Mouse (Mus musculus) spleen, embryonic (tissue): Measurements from ENCODE around the gene Mycbpap.

Source experiments
- CTCF ChIA-PET: fragments of 350-600 bp; sonication (Branson Sonifier 250); formaldehyde crosslinking; loops from one replicate; lab custom pipeline; 2022; lab: Charles Lee

Gene Mycbpap

DNA sequence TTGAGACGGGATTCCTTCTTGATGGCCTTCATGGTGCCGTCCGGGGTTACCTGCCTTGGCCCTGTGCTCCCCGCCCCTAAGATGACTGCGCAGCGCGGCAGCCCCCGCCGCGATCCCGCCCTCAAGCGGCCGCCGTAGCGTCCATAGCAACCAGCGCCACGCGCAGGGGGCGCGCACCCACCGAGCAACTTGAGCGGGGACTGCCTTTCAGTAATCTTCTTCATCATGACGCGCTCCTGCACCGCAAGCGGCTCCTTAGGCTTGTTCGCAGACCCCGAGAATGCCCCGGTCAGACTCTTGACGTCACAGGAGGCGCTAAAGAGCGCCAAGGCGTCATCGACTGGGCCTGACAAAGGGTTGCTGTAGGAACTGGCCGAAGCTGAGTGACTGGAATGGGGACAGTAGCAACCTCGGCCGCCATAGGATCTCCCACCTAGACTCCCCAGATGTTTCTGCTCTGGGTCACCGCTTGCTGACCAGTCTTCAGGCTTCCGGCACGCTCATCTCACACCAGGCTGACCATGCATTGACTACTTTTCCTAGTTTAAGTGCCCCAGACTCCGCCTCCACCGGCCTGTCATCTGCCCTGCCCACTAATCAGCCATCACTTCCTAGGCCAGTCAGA is at the start of gene Mycbpap:
Gene Mycbpap (minus strand): TSS at position 524 of the 625 bp plus-strand sequence.
- CTCF ChIA-PET = no interaction called here

DNA sequence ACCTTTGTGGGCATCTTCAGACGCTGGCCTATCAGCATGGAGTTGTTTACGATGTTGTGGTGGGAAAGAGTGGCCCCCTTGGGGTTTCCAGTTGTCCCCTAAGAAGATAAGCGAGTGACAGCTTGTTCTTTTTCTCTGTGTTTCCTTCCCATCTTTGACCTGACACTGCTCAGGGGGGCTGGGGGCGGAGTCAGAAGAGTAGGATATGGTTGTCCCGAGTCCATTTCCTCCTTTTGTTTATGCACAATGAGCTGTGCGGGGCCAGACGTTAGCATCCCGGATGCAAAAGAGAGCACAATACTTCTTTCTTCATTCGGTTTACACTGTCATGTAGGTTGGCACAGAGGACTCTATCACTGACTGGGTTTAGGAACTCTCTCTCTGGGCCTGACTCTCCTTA is 49.1 kb upstream of the Mycbpap start:
- CTCF ChIA-PET = no interaction called here

DNA sequence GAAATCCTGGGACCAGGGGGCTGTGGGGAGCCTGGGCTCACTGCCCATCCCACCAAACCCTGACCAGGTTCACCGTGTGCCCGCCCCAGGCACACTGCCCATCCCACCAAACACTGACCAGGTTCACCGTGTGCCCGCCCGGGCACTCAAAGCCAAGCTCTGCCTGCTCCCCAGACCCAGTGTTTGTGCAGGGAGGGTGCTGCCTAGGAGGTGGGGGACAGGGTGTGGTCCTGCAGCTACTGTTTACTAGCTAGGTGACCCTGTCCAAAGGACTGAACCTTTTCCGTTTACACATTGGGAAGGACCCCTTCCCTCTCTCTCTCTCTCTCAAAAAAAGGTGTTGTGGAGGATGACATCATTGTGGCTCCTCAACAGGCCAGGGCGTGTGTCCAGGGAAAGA is 45.8 kb upstream of the Mycbpap start:
- CTCF ChIA-PET = no interaction called here

DNA sequence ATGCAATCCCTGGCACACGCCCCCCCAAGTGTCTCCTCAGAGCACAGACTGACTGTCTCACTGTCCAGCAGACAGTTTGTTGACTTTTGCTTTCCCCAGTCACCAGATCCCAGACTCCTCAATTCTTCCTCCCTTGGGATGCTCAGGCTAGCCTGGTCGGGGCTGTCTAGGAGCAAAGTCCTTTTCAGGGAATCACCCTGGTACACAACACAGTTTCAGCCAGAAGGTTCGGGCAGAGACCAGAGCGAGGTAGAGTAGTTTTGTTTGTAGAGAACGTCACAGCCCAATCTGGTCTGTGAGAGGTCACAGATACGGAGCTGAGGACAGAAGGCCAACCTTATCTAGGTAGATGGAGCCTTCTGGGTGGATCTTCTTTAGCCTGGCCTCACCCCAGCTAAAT is 45.0 kb upstream of the Mycbpap start:
- CTCF ChIA-PET = no interaction called here

DNA sequence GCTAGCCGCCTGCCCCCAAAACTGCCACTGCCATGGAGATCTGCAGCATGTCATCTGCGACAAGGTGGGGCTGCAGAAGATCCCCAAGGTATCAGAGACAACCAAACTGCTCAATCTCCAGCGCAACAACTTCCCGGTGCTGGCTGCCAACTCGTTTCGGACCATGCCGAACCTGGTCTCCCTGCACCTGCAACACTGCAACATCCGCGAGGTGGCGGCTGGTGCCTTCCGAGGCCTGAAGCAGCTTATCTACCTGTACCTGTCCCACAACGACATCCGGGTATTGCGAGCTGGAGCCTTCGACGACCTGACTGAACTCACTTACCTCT is 43.6 kb upstream of the Mycbpap start:
- CTCF ChIA-PET = interaction anchor here (0.5 kb wide), 1 partner anchor 39 kb away, joined by 3 read pairs; no protein-coding TSS in a partner anchor

DNA sequence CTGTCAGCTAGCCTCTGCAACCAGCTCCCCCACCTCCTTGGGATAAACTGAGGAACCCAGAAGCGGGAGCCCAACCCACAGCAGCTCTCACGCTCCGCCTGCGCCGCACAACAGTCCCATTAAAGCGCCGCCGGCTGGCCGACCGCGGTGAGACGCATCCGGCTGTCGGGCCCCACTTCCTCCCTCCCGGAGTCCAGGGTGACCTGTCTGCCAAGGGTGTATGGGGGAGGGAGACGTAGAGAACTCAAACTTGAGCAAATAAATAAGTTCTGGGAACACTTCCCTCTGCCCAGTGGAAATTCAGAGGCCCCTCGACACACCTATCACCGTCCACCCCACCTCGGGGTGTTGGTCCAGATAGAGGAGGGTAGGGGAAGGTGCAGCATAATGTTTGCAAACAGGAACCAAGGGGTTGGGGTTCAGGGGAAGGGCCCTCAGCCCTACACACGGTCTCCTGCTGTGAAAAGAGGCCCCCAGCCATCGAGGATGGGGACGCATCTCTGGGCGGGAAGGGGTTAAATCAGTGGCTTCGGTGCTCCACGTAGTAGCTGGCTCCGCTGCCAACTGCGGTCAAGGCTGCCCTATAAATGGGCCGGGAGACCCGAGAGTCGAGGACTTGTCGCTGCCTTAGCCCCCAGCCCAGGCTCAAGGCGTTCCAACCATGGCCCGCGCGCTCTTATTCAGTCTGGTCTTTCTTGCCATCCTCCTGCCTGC is 43.1 kb upstream of the Mycbpap start, which contains the start of gene Chad:
Gene Chad (plus strand): TSS at position 611 of the 714 bp plus-strand sequence.
- CTCF ChIA-PET = no interaction called here

DNA sequence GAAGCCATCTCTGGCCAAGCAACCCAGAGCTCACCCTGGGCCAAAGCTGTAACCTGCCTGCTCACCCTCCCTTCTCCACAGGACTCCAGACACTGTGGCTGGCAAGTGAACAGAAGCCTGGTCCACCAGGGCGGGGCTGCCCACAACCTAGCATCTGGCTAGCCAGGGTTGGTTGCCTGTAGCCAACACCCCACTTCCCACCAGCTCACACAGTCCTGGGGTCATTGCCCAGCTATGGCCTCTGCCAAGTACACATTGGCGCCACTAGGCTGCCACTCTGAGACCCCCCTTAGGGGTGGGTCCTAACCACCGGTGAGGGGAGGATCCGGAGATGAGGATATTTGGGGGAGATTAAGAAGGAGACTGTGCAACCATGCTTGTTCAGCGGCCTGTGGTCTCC is 42.3 kb upstream of the Mycbpap start:
- CTCF ChIA-PET = interaction anchor here (0.7 kb wide), 1 partner anchor 11 kb away, joined by 3 read pairs; no protein-coding TSS in a partner anchor

DNA sequence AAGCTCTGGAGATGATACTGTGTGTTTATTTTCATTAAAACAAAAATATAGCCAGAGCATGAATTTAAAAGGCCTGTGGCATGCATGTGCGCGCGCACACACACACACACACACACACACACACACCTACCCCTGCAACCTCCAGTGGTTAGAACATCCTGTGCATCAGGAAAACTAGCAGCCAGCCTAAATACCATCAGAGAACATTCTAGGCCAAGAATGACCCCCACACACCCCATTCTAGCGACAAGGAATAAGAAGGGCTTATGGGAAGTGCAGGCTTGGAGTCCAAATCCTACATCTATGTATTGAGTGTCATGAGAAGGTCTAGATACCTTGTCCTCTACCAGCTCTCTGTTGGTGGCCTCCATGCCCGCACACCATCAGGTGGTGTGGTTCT is 41.8 kb upstream of the Mycbpap start:
- CTCF ChIA-PET = interaction anchor here (0.7 kb wide), 1 partner anchor 11 kb away, joined by 3 read pairs; no protein-coding TSS in a partner anchor

DNA sequence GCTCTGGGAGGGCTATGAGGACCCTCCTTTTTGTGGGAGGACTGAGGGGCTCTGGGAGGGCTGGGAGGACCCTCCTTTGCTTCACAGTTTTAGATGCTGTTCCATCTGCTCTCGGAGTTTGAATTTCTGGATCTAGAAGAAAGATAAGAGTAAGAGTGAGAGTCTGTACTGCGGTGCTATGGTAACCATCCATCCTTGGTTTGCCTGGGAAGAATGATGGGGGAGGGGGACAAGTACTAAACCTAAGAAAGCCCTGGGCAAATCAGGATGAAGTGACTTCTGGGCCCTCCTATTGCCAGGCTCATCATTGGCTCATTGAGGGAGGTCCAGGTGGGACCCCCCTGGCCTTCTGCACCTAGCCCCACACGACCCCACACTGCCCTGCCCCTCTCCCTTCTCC is 36.7 kb upstream of the Mycbpap start:
- CTCF ChIA-PET = no interaction called here

DNA sequence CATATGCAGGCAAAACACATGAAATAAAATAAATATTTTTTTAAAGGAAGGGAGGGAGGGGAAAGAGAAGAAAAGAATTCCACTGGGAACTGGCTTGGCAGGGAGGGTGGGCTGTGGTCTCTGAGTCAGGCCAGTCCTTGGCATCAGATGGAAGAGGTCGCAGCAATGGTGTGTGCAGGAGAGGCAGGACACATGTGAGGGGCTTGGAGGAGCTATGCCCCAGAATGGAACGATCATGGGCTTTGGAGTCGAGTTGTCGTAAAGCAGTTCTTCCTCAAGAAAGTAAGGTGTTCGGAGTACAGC is 28.9 kb upstream of the Mycbpap start:
- CTCF ChIA-PET = no interaction called here

DNA sequence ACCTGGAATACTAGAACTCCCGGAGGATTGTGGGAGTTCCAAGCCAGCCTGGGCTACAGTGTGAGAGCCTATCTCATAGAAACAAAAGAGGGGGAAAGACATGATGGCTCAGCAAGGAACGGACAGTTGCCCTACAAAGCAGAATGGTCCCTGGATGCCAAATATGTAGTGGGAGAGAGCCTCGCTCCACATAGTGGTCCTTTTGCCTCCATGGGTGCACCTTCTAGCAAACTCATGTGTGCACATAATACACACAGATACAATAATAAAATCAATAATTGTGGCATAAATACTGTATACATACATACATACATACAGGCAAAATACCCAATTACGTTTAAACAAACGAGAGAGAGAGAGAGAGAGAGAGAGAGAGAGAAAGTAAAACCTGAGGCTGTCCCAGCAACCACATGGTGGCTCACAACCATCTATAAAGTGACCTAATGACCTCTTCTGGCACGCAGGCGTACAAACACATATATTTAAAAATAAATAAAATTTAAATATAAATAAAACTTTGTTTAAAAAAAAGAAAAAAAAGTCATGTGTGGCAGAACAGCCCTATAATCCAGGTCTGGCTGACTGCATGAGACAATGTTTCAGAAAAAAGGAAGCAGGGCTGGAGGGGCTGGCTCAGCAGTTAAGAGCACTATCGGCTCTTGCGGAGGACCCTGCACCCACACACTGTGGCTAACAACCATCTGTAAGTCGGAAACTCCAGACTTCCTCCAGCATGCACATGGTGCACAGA is 28.3 kb upstream of the Mycbpap start:
- CTCF ChIA-PET = no interaction called here

DNA sequence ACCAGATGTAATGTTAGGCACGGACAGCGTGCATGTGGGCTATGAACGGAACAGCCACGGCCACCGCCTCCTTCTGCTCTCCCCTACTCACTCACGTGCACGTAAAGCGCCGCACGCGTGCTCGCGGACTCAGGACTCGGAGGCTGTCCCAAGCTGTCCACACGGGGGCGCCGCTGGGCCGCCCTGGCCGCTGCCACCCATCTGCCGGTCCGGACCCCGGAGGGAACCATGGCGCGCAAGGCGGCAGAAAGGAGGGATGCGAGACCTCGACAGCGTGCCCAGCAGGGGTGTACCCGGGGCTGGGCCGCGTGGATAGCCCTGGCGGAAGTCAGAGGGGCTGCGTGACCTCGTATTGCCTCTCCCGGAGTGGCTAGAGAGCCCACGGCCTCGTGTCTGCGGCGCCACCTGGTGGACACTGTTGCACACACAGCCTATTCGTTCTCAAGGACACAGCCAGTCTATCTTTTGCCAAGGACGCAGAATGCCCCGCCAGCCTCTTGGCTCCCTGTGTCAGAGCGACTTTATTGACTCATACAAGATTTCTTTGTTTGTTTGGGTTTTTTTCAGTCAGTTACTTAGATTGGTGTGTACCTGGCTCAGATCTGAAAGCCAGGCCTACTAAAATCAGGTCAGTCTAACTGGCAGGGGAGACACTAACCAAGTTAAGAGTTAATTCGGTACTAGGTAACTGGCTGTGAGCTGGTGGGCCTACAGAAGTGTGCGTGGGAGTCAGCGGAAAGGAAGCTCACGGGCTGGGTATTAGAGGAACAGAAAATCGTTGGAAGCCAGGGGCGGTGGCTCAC is 27.5 kb upstream of the Mycbpap start, which contains the start of gene Rsad1:
Gene Rsad1 (minus strand): TSS at position 368 of the 803 bp plus-strand sequence.
- CTCF ChIA-PET = no interaction called here

DNA sequence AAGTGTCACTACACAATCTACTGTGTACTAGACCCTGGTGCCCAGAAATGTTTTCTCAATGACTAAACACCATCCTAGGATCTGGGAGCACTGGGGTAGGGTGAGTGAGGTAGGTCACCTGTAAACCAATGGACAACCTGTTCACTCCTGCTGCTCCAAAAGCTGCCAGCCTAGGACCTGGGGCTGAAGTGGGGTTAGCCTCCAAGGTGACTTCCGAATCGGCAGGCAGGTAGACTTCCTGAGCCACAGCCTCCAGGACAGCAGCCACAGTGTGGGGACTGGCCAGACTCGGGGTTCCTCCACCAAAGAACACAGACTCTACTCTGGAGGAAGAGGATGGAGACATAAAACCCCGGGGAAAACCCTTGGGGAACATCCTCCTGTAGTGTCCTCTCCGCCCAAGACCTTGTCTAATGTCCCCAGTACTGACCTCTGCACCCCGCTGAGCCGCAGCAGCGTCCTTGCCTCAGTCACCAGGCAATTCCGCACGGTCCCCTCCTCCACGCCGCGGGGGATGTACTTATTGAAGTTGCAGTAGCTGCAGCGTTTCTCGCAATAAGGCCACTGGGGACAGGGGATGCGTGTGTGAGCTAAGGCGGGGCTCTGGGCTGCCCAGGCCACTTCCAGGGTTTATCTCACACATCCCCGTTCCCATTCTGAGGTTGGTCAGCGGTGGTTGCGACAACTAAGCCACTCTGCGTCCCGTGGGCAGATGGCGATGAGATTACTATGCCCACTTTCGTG is 26.7 kb upstream of the Mycbpap start:
- CTCF ChIA-PET = no interaction called here

DNA sequence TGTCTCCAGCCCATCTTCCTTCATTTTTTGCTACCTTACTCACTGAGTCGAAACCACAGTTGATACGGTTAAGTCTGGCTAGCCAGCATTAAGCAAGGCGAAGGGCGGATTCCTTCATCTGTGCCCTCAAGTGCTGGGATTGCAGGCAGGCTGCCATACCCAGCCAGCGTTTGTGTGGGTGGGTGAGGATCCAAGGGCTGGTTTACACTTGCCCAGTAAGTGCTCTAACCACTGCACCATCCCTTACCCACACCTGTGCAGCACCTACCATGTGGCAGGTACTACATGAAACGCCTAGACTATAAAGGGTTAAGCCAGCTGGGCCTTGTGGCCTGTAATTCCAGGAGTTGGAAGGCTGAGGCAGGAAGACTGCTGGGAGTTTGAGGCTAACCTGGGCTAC is 25.7 kb upstream of the Mycbpap start:
- CTCF ChIA-PET = no interaction called here

DNA sequence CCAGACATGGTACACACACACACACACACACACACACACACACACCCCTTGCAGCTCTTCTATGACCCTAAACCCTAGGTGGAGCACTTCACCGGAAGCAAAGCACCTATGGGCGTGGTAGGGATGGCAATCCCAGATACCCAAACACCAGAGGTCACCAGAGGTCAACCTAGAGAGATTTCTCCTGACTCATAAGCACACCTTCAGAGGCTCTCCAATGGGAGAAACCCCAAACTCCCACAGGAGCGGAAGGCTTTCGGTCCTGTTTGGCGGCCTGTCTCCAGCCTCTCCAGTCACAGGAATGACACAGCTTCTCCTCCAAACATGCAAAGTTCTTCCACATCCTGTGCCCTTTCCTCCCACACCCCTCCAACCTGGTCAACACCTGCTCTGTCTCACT is 24.8 kb upstream of the Mycbpap start:
- CTCF ChIA-PET = no interaction called here

DNA sequence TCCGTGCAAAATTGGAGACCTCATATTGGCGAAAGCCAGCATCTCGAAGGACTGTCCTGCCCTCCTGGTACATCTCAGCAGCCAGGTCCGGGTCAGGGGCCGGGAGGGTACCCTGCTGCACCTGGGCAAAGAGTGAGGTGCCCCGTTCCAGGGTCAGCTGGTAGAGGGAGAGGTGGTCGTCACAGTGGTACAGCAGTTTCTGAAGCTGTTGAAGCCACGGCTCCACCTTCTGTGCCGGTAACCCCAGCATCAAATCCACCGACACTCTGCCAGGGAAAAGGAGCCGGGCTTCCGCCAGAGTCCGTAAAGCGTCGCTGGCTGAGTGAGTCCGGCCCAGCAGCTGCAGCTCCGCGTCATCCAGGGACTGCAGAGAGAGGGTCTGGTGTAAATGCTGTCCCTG is 22.9 kb upstream of the Mycbpap start:
- CTCF ChIA-PET = no interaction called here

DNA sequence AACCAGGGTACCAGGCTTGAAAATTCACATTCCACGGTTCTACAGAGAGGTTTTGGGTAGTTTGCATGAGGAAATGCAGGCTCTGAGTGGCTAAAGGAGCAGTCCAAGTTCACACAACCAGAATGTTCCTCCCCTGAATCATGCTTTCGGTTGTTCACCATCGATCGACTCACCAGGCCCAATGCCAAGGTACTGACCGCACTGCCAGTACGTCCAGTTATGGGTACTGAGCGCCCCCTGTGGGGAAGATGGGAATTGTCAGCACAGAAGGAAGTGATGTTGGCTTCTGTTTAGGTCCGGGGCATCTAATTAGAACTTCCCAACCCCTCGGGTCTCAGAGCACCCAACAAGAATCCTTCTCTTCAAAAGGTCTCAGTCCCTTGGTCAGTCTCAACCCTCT is 22.4 kb upstream of the Mycbpap start:
- CTCF ChIA-PET = no interaction called here

DNA sequence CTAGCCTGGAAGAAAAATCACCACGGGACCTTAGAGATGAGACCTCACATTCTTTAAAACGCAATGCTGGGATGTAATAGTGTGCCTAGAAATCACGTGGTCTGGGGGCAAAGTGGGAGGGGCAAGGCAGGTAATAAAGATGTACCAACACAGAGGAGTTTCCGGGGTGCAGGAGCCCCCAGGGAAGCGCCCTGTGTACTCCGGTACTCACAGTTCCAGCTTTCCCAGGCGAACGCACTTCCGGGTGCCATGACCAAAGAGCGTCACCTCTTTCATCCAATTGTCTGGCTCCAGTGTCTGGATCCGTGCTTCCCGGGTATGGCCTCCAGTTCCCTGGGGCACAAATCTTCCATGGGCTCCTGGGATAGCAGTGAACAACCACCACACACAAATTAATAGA is 21.8 kb upstream of the Mycbpap start:
- CTCF ChIA-PET = no interaction called here

DNA sequence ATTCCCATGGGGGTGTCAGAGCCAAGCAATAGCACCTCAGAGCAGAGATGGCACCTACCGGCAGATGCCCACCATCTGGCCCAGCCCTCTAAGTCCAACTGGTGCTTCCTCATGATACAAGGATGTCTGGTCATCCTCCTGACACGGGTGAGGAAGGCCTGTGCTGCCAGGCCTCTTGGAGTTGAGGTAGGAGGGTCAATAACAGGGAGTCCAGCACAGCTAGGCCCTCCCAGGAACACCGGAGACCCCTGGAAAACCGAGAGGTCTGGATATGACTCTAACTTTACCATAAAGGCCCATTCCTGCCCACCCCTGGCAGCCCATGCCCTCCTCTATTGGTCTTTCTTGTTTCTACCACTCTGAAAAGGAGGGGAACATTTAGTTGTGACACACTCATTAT is 20.9 kb upstream of the Mycbpap start:
- CTCF ChIA-PET = no interaction called here

DNA sequence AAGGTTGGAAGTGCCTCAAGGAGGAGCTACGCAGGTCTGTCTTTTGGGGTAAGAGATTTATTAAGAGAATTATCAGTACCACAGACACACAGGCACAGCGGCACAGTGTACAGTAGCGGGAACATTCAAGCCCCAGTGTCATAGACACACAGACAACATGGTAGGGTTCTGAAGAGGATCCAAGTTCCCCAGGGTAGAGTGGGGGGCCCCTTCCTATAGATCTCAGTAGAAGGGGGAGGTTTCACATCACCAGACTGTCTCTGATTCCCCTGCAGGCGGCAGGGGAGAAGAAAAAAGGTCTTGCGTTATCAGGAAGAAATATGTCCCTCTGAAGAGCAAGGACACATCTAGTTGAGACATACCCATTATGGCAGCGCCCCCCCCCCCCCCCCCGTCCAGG is 18.2 kb upstream of the Mycbpap start:
- CTCF ChIA-PET = no interaction called here

DNA sequence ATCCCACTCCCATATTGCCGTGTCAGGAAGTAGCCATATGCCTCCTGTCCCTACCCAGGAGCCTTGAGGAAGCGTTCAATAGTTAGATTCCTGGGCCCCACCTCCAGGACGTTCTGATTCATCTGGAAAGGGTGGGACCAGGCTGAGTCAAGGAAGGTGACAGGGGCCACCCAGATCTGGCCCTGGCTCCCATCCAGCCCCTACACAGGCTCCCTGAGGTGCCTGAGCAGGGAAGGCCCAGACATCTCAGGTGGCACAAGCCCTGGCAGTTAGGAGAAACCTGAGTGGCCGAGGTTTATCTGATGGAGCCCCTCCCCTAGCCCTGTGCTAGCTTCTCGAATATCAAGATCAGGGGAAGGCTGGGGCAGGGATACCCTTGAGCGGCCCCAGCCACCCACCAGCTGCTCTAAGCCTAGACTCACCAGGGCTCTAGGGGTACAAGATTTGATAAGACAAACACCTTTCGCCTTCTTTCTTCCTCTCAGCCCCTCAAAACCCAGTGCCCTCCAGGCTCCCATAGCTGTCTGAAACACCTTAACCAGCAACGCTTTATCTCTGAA is 17.3 kb upstream of the Mycbpap start:
- CTCF ChIA-PET = no interaction called here
